Mouse (Mus musculus): ENCODE data around the gene Ccdc138. TPM values are rescaled to one million over a fixed set of nuclear protein-coding genes. Genes with fewer than 3 reads are reported as not detected.
"Not testable (repeated sequence)": the region's sequence is repeated elsewhere in the genome, so short reads cannot be mapped to it uniquely, and the experiment has no call there.

The Ccdc138 gene
- 1 to 10 TPM; 2.2 to 3.7 TPM for total RNA-seq (2021)
- long read RNA-seq, experiment 1, partial matches to known transcripts, result 0 of 1 reads
- long read RNA-seq, experiment 1, other reads (novel, unspliced or antisense), result 1 of 1 reads
- long read RNA-seq, experiment 2, partial matches to known transcripts, result 2 of 13 reads
- long read RNA-seq, experiment 2, other reads (novel, unspliced or antisense), result 7 of 13 reads

- DNase-seq (ENCODE audit: low spot score in 2 of 2), result peak; percentile 92 to 93
Observed at GRCm38 (mm10) chr10:58497320-58498284, at the start of gene Ccdc138. Gene Ccdc138 (plus strand): TSS chr10:58497948.

GRCm38 (mm10) chr10:58451575-58451974, 46.2 kb upstream of the Ccdc138 start:
- DNase-seq (ENCODE audit: low spot score in 2 of 2), result no peak

GRCm38 (mm10) chr10:58452185-58452584, 45.6 kb upstream of the Ccdc138 start:
- DNase-seq (ENCODE audit: low spot score in 2 of 2), result no peak

- DNase-seq (ENCODE audit: low spot score in 2 of 2), result no peak
Observed at GRCm38 (mm10) chr10:58459896-58460295, 37.9 kb upstream of the Ccdc138 start.

GRCm38 (mm10) chr10:58477086-58477755, 20.5 kb upstream of the Ccdc138 start:
- no peak for DNase-seq (ENCODE audit: low spot score in 2 of 2)

- no peak for DNase-seq (ENCODE audit: low spot score in 2 of 2)
Observed at GRCm38 (mm10) chr10:58478071-58478578, 19.6 kb upstream of the Ccdc138 start.

GRCm38 (mm10) chr10:58479954-58480490, 17.7 kb upstream of the Ccdc138 start:
- no peak for DNase-seq (ENCODE audit: low spot score in 2 of 2)

GRCm38 (mm10) chr10:58491031-58491430, 6.7 kb upstream of the Ccdc138 start:
- DNase-seq (ENCODE audit: low spot score in 2 of 2), result no peak

- DNase-seq (ENCODE audit: low spot score in 2 of 2), result no peak
Observed at GRCm38 (mm10) chr10:58495637-58496036, 2.1 kb upstream of the Ccdc138 start.

- no peak for DNase-seq (ENCODE audit: low spot score in 2 of 2)
Observed at GRCm38 (mm10) chr10:58496732-58497131, 1.0 kb upstream of the Ccdc138 start.

GRCm38 (mm10) chr10:58498516-58498915, 768 bp downstream of the Ccdc138 start:
- DNase-seq (ENCODE audit: low spot score in 2 of 2), result no peak

- no peak for DNase-seq (ENCODE audit: low spot score in 2 of 2)
Observed at GRCm38 (mm10) chr10:58529358-58529757, 31.6 kb downstream of the Ccdc138 start.

- DNase-seq (ENCODE audit: low spot score in 2 of 2), result no peak
Observed at GRCm38 (mm10) chr10:58530896-58531790, 33.4 kb downstream of the Ccdc138 start.

- DNase-seq (ENCODE audit: low spot score in 2 of 2), result no peak
Observed at GRCm38 (mm10) chr10:58532177-58532576, 34.4 kb downstream of the Ccdc138 start.

- DNase-seq (ENCODE audit: low spot score in 2 of 2), result not testable (repeated sequence)
Observed at GRCm38 (mm10) chr10:58536276-58536675, 38.5 kb downstream of the Ccdc138 start.

- DNase-seq (ENCODE audit: low spot score in 2 of 2), result no peak
Observed at GRCm38 (mm10) chr10:58540613-58541012, 42.9 kb downstream of the Ccdc138 start.

- DNase-seq (ENCODE audit: low spot score in 2 of 2), result no peak
Observed at GRCm38 (mm10) chr10:58548739-58549138, 51.0 kb downstream of the Ccdc138 start.

GRCm38 (mm10) chr10:58554693-58555387, 57.1 kb downstream of the Ccdc138 start:
- DNase-seq (ENCODE audit: low spot score in 2 of 2), result no peak

GRCm38 (mm10) chr10:58559098-58559497, 61.4 kb downstream of the Ccdc138 start:
- peak; percentile 14 to 30 for DNase-seq (ENCODE audit: low spot score in 2 of 2)

Data from adrenal gland, adult 18-20 months (tissue).